Comparison of ENCODE assay signal across 16 mouse cellular contexts in genomic region chr10:117852648-117853192, GRCm38 (mm10). TPM values are rescaled to one million over a fixed set of nuclear protein-coding genes. Genes with fewer than 3 reads are reported as not detected.
A peak's percentile ranks its signal among the peaks of the same experiment; 100 is the strongest.
DNase-seq lines count a peak whose midpoint lies in the region; ATAC-seq and TF ChIP-seq lines count a peak whose summit lies in the region.
"Had no signal": no experiment of that assay in that cellular context is flagged by ENCODE, and none has a peak within 500 bp of the region (broad histone marks: within the 10 kb centered on the region; RNA-seq: fewer than 3 reads in every experiment).

No protein-coding gene starts in this region.

- no peaks in the 10 kb centered on the region for H3K9me3 ChIP-seq in hindbrain, postnatal 0 days (ENCODE audit: low read length)
- H3K9me3 ChIP-seq in hindbrain, embryonic 14.5 days (ENCODE audit: control insufficient read depth, low read length): no peaks in the 10 kb centered on the region
- no peaks in the 10 kb centered on the region for H3K9me3 ChIP-seq in neural tube, embryonic 13.5 days
- no peaks in the 10 kb centered on the region for H3K9me3 ChIP-seq in forebrain, embryonic 10.5 days
- H3K9me3 ChIP-seq: forebrain, embryonic 13.5 days; intestine, embryonic 15.5 days; limb, embryonic 12.5 days; lung, embryonic 15.5 days; midbrain, embryonic 10.5 days had no signal

- TF ChIP-seq CTCF in hindbrain, postnatal 0 days (IDR thresholded peaks at IDR 0.05; ENCODE audit: low read depth): 0 out of 2 replicates have a peak, but pooled peaks have one; percentile 17
- 0 out of 2 replicates have a peak, but pooled peaks have one; percentile 19 for TF ChIP-seq CTCF in bone marrow, adult 2 months (IDR thresholded peaks at IDR 0.05; ENCODE audit: control insufficient read depth, insufficient read depth, low read length)
- no peak; the same call in 1 of the 2 replicates for TF ChIP-seq CTCF in left cerebral cortex, adult 2 months (IDR thresholded peaks at IDR 0.05)

- intact Hi-C loops in left cerebral cortex, adult 2 months (cut with DNase I): no loop called here

- 89% methylated on average over 10 of the region's 10 CpGs for WGBS in hindbrain, postnatal 0 days
- WGBS in hindbrain, embryonic 14.5 days: 85% methylated on average over 10 of the region's 10 CpGs
- WGBS in neural tube, embryonic 13.5 days: 89% methylated on average over 10 of the region's 10 CpGs
- 91% methylated on average over 10 of the region's 10 CpGs for WGBS in bone marrow, adult 2 months
- 88% methylated on average over 10 of the region's 10 CpGs for WGBS in forebrain, embryonic 10.5 days

- H3K4me1 ChIP-seq in hindbrain, postnatal 0 days (ENCODE audit: insufficient read depth, low read length): no peaks in the 10 kb centered on the region
- H3K4me1 ChIP-seq in hindbrain, embryonic 14.5 days (replicated peaks; ENCODE audit: control insufficient read depth, insufficient read depth, low read length): no peaks in the 10 kb centered on the region
- peaks cover 10% of the 10 kb centered on the region; the same call in 1 of the 2 replicates for H3K4me1 ChIP-seq in neural tube, embryonic 13.5 days (replicated peaks)
- H3K4me1 ChIP-seq in bone marrow, adult 2 months (ENCODE audit: control insufficient read depth, insufficient read depth, low read length): no peaks in the 10 kb centered on the region; the same call in 1 of the 2 replicates
- H3K4me1 ChIP-seq in forebrain, embryonic 10.5 days: no peaks in the 10 kb centered on the region
- H3K4me1 ChIP-seq: forebrain, embryonic 13.5 days; intestine, embryonic 15.5 days; midbrain, embryonic 10.5 days had no signal

- no peak for TF ChIP-seq POLR2A in bone marrow, adult 2 months (IDR thresholded peaks at IDR 0.05; ENCODE audit: borderline replicate concordance, control insufficient read depth, low read depth, low read length)

- H3K4me3 ChIP-seq in hindbrain, postnatal 0 days (ENCODE audit: low read length): no peak overlapping the region
- H3K4me3 ChIP-seq in hindbrain, embryonic 14.5 days (replicated peaks; ENCODE audit: low read length): no peak overlapping the region
- H3K4me3 ChIP-seq in neural tube, embryonic 13.5 days: no peak overlapping the region
- H3K4me3 ChIP-seq in bone marrow, adult 2 months (replicated peaks; ENCODE audit: control insufficient read depth, low read depth, low read length): no peak overlapping the region
- H3K4me3 ChIP-seq in forebrain, embryonic 10.5 days: no peak overlapping the region
- no peak overlapping the region for H3K4me3 ChIP-seq in left cerebral cortex, adult 2 months
- H3K4me3 ChIP-seq: forebrain, embryonic 13.5 days; intestine, embryonic 15.5 days; limb, embryonic 12.5 days; lung, embryonic 15.5 days; midbrain, embryonic 10.5 days had no signal

- H3K4me2 ChIP-seq in hindbrain, postnatal 0 days (ENCODE audit: low read depth, low read length): no peak overlapping the region
- no peak overlapping the region for H3K4me2 ChIP-seq in hindbrain, embryonic 14.5 days (replicated peaks)
- H3K4me2 ChIP-seq in neural tube, embryonic 13.5 days: no peak overlapping the region
- H3K4me2 ChIP-seq: forebrain, embryonic 13.5 days; intestine, embryonic 15.5 days; limb, embryonic 12.5 days; lung, embryonic 15.5 days had no signal

- H3K27ac ChIP-seq in hindbrain, postnatal 0 days: no peak overlapping the region
- H3K27ac ChIP-seq in hindbrain, embryonic 14.5 days: no peak overlapping the region
- 0 out of 2 replicates have a peak overlapping the region, but pooled peaks have one; percentile 38 for H3K27ac ChIP-seq in neural tube, embryonic 13.5 days (replicated peaks)
- no peak overlapping the region for H3K27ac ChIP-seq in bone marrow, adult 2 months (ENCODE audit: control insufficient read depth, insufficient read depth, low read depth, low read length, poor library complexity)
- H3K27ac ChIP-seq in forebrain, embryonic 10.5 days: no peak overlapping the region
- no peak overlapping the region for H3K27ac ChIP-seq in left cerebral cortex, adult 2 months
- H3K27ac ChIP-seq: forebrain, embryonic 13.5 days; intestine, embryonic 15.5 days; limb, embryonic 12.5 days; lung, embryonic 15.5 days; midbrain, embryonic 10.5 days had no signal

- H3K9ac ChIP-seq in hindbrain, postnatal 0 days (replicated peaks; ENCODE audit: low read length): no peak overlapping the region
- H3K9ac ChIP-seq in hindbrain, embryonic 14.5 days: no peak overlapping the region
- H3K9ac ChIP-seq in neural tube, embryonic 13.5 days: no peak overlapping the region
- H3K9ac ChIP-seq: forebrain, embryonic 13.5 days; intestine, embryonic 15.5 days; limb, embryonic 12.5 days; lung, embryonic 15.5 days had no signal

- ATAC-seq in hindbrain, postnatal 0 days: no peak
- ATAC-seq in hindbrain, embryonic 14.5 days (ENCODE audit: low FRiP score): no peak
- ATAC-seq in neural tube, embryonic 13.5 days (ENCODE audit: low read depth): no peak; the same call in 1 of the 2 replicates
- ATAC-seq: forebrain, embryonic 13.5 days; intestine, embryonic 15.5 days; Patski had no signal

- no peak for DNase-seq in hindbrain, postnatal 0 days (ENCODE audit: low spot score)
- DNase-seq in hindbrain, embryonic 14.5 days (ENCODE audit: low spot score): no peak
- DNase-seq in neural tube, embryonic 10.5 days (ENCODE audit: extremely low spot score, low spot score): no peak
- no peak for DNase-seq in forebrain, embryonic 10.5 days (ENCODE audit: extremely low spot score, low spot score)
- DNase-seq in left cerebral cortex, adult 2 months (ENCODE audit: extremely low spot score in 1 of 2, low spot score in 2 of 2): no peak
- DNase-seq: adrenal gland, postnatal 10 days; cerebellum, postnatal 36 days; kidney, postnatal 4 days had no signal

- H3K36me3 ChIP-seq in hindbrain, postnatal 0 days (ENCODE audit: insufficient read depth, low read length): no peaks in the 10 kb centered on the region
- H3K36me3 ChIP-seq in hindbrain, embryonic 14.5 days (replicated peaks; ENCODE audit: control insufficient read depth, insufficient read depth): no peaks in the 10 kb centered on the region
- no peaks in the 10 kb centered on the region for H3K36me3 ChIP-seq in neural tube, embryonic 13.5 days
- H3K36me3 ChIP-seq in forebrain, embryonic 10.5 days (replicated peaks): no peaks in the 10 kb centered on the region
- H3K36me3 ChIP-seq: intestine, embryonic 15.5 days; limb, embryonic 12.5 days; lung, embryonic 15.5 days; midbrain, embryonic 10.5 days had no signal

- no peaks in the 10 kb centered on the region for H3K27me3 ChIP-seq in hindbrain, postnatal 0 days (ENCODE audit: insufficient read depth, low read length)
- H3K27me3 ChIP-seq in hindbrain, embryonic 14.5 days (ENCODE audit: control insufficient read depth, insufficient read depth, low read length): no peaks in the 10 kb centered on the region
- no peaks in the 10 kb centered on the region for H3K27me3 ChIP-seq in neural tube, embryonic 13.5 days
- H3K27me3 ChIP-seq in forebrain, embryonic 10.5 days (ENCODE audit: poor library complexity, severe bottlenecking): peaks cover 6% of the 10 kb centered on the region; the same call in 1 of the 2 replicates
- H3K27me3 ChIP-seq: forebrain, embryonic 13.5 days; intestine, embryonic 15.5 days; limb, embryonic 12.5 days; lung, embryonic 15.5 days had no signal

RNA-seq across cellular contexts. Expression of gene Rap1b, which starts 6.9 kb away (rescaled TPM):
- total RNA-seq in hindbrain, postnatal 0 days (2014; rRNA removed): 46.9 and 57.5 TPM in 2 replicates
- 142 and 143 TPM in 2 replicates for polyA plus RNA-seq in hindbrain, postnatal 0 days (2015; fragmentation: Nextera tagmentation; extraction: Ambion mirVana)
- 181 and 195 TPM in 2 replicates for polyA plus RNA-seq in hindbrain, embryonic 14.5 days (2014; fragmentation: Nextera tagmentation; extraction: Ambion mirVana)
- polyA plus RNA-seq in neural tube, embryonic 13.5 days (2015; fragmentation: Nextera tagmentation; extraction: Ambion mirVana): 165 and 177 TPM in 2 replicates
- polyA plus RNA-seq in bone marrow, adult 2 months (2011; ENCODE audit: insufficient read depth, insufficient read length, low replicate concordance, missing spikeins): 119 and 178 TPM in 2 replicates
- polyA plus RNA-seq in forebrain, embryonic 10.5 days (2016; fragmentation: Nextera tagmentation; extraction: Ambion mirVana): 136 and 141 TPM in 2 replicates
- 10 to 100 TPM; 59.7 to 61.2 TPM for total RNA-seq in left cerebral cortex, adult 2 months (2021)
